Mouse (Mus musculus) urinary bladder, adult 2 months (tissue): Measurements from ENCODE around the gene Gprasp2. TPM values are rescaled to one million over a fixed set of nuclear protein-coding genes. Genes with fewer than 3 reads are reported as not detected.

Experiments
- polyA plus RNA-seq: library from polyadenylated mRNA; depleted of rRNA; stranded (reverse); fragments of >200 nt; gene quantifications from 2 replicates; pipeline ENCODE4 v1.2.3, GENCODE M21; 2012; rRNA removed

Gene Gprasp2
- polyA plus RNA-seq, 1 experiment = 6.3 TPM

Other genes starting within 250 kb of the Gprasp2 start
- gene Nxf7, start 240.3 kb upstream of the Gprasp2 start, polyA plus RNA-seq = 0.22 and 0.34 TPM in 2 replicates
- gene Prame, start 211.3 kb upstream of the Gprasp2 start, polyA plus RNA-seq = not detected in 2 replicates
- not detected in 2 replicates for gene Tcp11x2, start 145.2 kb upstream of the Gprasp2 start, polyA plus RNA-seq
- not detected in 2 replicates for gene Tmsb15a, start 113.8 kb upstream of the Gprasp2 start, polyA plus RNA-seq
- 8.1 and 8.6 TPM in 2 replicates for gene Armcx5, start 96.3 kb upstream of the Gprasp2 start, polyA plus RNA-seq
- gene Gprasp1, start 96.3 kb upstream of the Gprasp2 start, polyA plus RNA-seq = 25.0 and 26.2 TPM in 2 replicates
- 13.4 and 14.1 TPM in 2 replicates for gene Bhlhb9, start 41.4 kb upstream of the Gprasp2 start, polyA plus RNA-seq
- gene Arxes2, start 154.8 kb downstream of the Gprasp2 start, polyA plus RNA-seq = 6.0 and 10.1 TPM in 2 replicates
- 0.99 and 1.3 TPM in 2 replicates for gene Arxes1, start 194.3 kb downstream of the Gprasp2 start, polyA plus RNA-seq
- gene Bex2, start 229.2 kb downstream of the Gprasp2 start, polyA plus RNA-seq = 1.2 and 1.4 TPM in 2 replicates
- 0.04 and 0.08 TPM in 2 replicates for gene Nxf3, start 246.2 kb downstream of the Gprasp2 start, polyA plus RNA-seq